Mouse (Mus musculus) embryonic facial prominence, embryonic 11.5 days (tissue): Measurements from ENCODE around the gene Sh3bp2. TPM values are rescaled to one million over a fixed set of nuclear protein-coding genes. Genes with fewer than 3 reads are reported as not detected.
"Not testable (repeated sequence)": the region's sequence is repeated elsewhere in the genome, so short reads cannot be mapped to it uniquely, and the experiment has no call there.

Experiments used
- ATAC-seq: fragments of 200-750 bp; cut with Nextera tagmentation; replicated peaks from 2 replicates; pipeline ENCODE4 v1.8.0; 2017; ENCODE audit warnings: low read depth; ENCODE audit not compliant: insufficient number of reproducible peaks, low FRiP score, low TSS enrichment
- DNase-seq: peaks from one replicate; pipeline ENCODE4 v3.0.0-alpha.2; 2015; ENCODE audit warnings: low spot score
- H3K27ac ChIP-seq: fragments of 300-500 bp; sonication (generic); replicated peaks from 2 replicates; pipeline ENCODE4 v1.5.1; 2014; ENCODE audit warnings: mild to moderate bottlenecking, low read depth, low read length, control low read depth
- H3K27me3 ChIP-seq: fragments of 300-500 bp; sonication (generic); 2 replicates; pipeline ENCODE4 v1.6.1; 2014; ENCODE audit warnings: mild to moderate bottlenecking, low read length, moderate library complexity, mixed read lengths; ENCODE audit not compliant: control insufficient read depth, insufficient read depth
- H3K36me3 ChIP-seq: fragments of 300-500 bp; sonication (generic); replicated peaks from 2 replicates; pipeline ENCODE4 v1.6.1; 2014; ENCODE audit warnings: low read depth, mild to moderate bottlenecking, low read length, moderate library complexity, mixed read lengths; ENCODE audit not compliant: control insufficient read depth, insufficient read depth
- H3K4me1 ChIP-seq: fragments of 300-500 bp; sonication (generic); 2 replicates; pipeline ENCODE4 v1.6.1; 2014; ENCODE audit warnings: low read length, mixed read lengths; ENCODE audit not compliant: control insufficient read depth, insufficient read depth
- H3K4me2 ChIP-seq: fragments of 300-500 bp; sonication (generic); 2 replicates; pipeline ENCODE4 v1.6.1; 2014; ENCODE audit warnings: low read depth, mild to moderate bottlenecking, control low read depth, low read length, moderate library complexity
- H3K4me3 ChIP-seq: fragments of 300-500 bp; sonication (generic); 2 replicates; pipeline ENCODE4 v1.5.1; 2014; ENCODE audit warnings: low read depth, low read length, control low read depth
- H3K9ac ChIP-seq: fragments of 300-500 bp; sonication (generic); replicated peaks from 2 replicates; pipeline ENCODE4 v1.6.1; 2014; ENCODE audit warnings: mild to moderate bottlenecking, control low read depth, low read length
- H3K9me3 ChIP-seq: fragments of 300-500 bp; sonication (generic); replicated peaks from 2 replicates; pipeline ENCODE4 v1.6.1; 2016; ENCODE audit warnings: mild to moderate bottlenecking, low read length, inconsistent platforms, mixed read lengths; ENCODE audit not compliant: control insufficient read depth
- WGBS: fragments of 180-500 bp; shearing (Covaris S2); extraction: QIAGEN DNeasy Blood & Tissue Kit; methylation state at CpG from one replicate; pipeline ENCODE4 v1.1.7; 2014; 5-methylcytosine and 5-hydroxymethylcytosine counted together
- polyA plus RNA-seq: library from polyadenylated mRNA; unstranded; fragments of >200 nt; fragmentation: Nextera tagmentation; extraction: Ambion mirVana; gene quantifications from 2 replicates; pipeline ENCODE4 v1.2.1, GENCODE M21; 2014

The Sh3bp2 gene
- polyA plus RNA-seq, 1 experiment from 2014 or later = 7.4 TPM

GRCm38 (mm10) chr5:34590059-34590458 lies 64.4 kb downstream of the Sh3bp2 start:
- no peaks in the 10 kb centered on the region for H3K36me3 ChIP-seq
- 8% methylated on average over 5 of the region's 5 CpGs for WGBS
- no peak overlapping the region for H3K9ac ChIP-seq
- DNase-seq = no peak
- no peaks in the 10 kb centered on the region for H3K27me3 ChIP-seq
- H3K4me3 ChIP-seq = no peak overlapping the region
- no peak overlapping the region for H3K27ac ChIP-seq
- no peak for ATAC-seq
- H3K4me2 ChIP-seq = no peak overlapping the region
- H3K9me3 ChIP-seq = no peaks in the 10 kb centered on the region
- H3K4me1 ChIP-seq = no peaks in the 10 kb centered on the region

DNA sequence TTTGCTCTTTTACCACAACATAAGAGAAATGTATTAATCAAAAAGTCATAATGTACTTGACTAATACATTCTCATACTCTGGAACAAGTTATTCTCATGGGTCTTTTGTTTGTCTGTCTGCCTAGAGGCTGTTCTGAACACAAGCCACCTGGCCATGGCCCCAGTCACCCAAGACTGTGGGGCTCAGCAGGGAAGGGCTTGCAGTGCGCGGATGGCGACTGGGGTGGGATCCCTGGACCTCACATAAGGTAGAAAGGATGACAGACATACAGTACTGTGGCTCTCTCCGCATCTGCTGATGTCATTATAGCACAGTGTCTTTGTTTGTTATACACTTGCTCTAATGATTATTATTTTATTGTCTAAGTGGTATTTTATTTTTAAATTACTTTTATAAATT lies 65.1 kb downstream of the Sh3bp2 start:
- H3K4me2 ChIP-seq = no peak overlapping the region
- no peak for ATAC-seq
- WGBS = 49% methylated on average over 4 of the region's 4 CpGs
- H3K27me3 ChIP-seq = no peaks in the 10 kb centered on the region
- DNase-seq = no peak
- no peaks in the 10 kb centered on the region for H3K9me3 ChIP-seq
- no peak overlapping the region for H3K27ac ChIP-seq
- H3K9ac ChIP-seq = no peak overlapping the region
- H3K4me1 ChIP-seq = no peaks in the 10 kb centered on the region
- H3K36me3 ChIP-seq = no peaks in the 10 kb centered on the region
- no peak overlapping the region for H3K4me3 ChIP-seq

- no peak overlapping the region for H3K4me2 ChIP-seq
- no peak overlapping the region for H3K4me3 ChIP-seq
- 54% methylated on average over 5 of the region's 5 CpGs for WGBS
- H3K9ac ChIP-seq = no peak overlapping the region
- H3K36me3 ChIP-seq = no peaks in the 10 kb centered on the region
- H3K4me1 ChIP-seq = no peaks in the 10 kb centered on the region
- H3K27ac ChIP-seq = no peak overlapping the region
- no peaks in the 10 kb centered on the region for H3K27me3 ChIP-seq
- ATAC-seq = no peak
- no peaks in the 10 kb centered on the region for H3K9me3 ChIP-seq
- no peak for DNase-seq
Measured at GRCm38 (mm10) chr5:34591388-34592004, 65.9 kb downstream of the Sh3bp2 start.

DNA sequence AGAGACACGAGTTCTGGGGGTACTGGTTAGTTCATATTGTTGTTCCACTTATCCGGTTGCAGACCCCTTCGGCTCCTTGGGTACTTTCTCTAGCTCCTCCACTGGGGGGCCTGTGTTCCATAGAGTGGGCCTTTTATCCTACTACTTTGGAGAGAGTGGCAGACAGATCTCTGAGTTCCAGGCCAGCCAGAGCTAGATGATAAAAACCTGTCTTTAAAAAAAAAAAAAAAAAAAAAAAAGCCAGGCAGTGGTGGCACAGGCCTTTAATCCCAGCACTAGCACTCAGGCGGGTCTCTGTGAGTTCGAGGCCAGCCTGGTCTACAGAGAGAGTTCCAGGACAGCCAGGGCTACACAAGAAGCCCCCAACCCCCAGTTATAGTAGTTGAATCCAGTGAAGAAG lies 66.6 kb downstream of the Sh3bp2 start:
- not testable (repeated sequence) for H3K4me1 ChIP-seq, ATAC-seq, DNase-seq, H3K4me2 ChIP-seq, H3K4me3 ChIP-seq, H3K27me3 ChIP-seq, H3K36me3 ChIP-seq, H3K27ac ChIP-seq, H3K9me3 ChIP-seq, H3K9ac ChIP-seq
- 82% methylated on average over 5 of the region's 5 CpGs for WGBS

GRCm38 (mm10) chr5:34592666-34593065 lies 67.0 kb downstream of the Sh3bp2 start:
- H3K27ac ChIP-seq = no peak overlapping the region
- no peak overlapping the region for H3K4me2 ChIP-seq
- no peaks in the 10 kb centered on the region for H3K9me3 ChIP-seq
- H3K27me3 ChIP-seq = no peaks in the 10 kb centered on the region
- over 99% methylated on average over 6 of the region's 6 CpGs for WGBS
- no peak overlapping the region for H3K4me3 ChIP-seq
- DNase-seq (no peak), ATAC-seq (no peak)
- no peaks in the 10 kb centered on the region for H3K4me1 ChIP-seq
- H3K36me3 ChIP-seq = no peaks in the 10 kb centered on the region
- H3K9ac ChIP-seq = no peak overlapping the region

GRCm38 (mm10) chr5:34593202-34593727 lies 67.6 kb downstream of the Sh3bp2 start:
- Histone ChIP-seq H3K9ac (no peak overlapping the region), H3K4me2 (no peak overlapping the region), H3K27me3 (no peaks in the 10 kb centered on the region), H3K27ac (no peak overlapping the region), H3K9me3 (no peaks in the 10 kb centered on the region), H3K36me3 (no peaks in the 10 kb centered on the region), H3K4me3 (no peak overlapping the region), H3K4me1 (no peaks in the 10 kb centered on the region)
- 95% methylated on average over 9 of the region's 9 CpGs for WGBS
- no peak for DNase-seq
- ATAC-seq = no peak

DNA sequence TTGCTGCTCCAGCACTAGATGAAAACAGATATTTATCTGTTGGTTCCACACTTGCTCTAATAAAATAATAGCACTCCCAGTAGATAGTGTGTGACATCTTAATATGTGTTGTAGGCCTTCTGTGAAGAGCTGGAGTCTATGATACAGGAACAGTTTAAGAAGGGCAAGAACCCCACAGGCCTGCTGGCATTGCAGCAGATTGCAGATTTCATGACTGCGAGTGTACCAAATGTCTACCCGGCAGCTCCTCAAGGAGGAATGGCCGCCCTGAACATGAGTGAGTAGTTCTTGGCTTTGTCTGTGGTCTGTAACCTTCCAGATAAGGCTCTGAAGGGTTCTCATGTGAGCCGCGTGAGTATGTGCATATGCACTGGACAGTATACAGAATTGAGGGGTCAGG lies 78.9 kb downstream of the Sh3bp2 start:
- Histone ChIP-seq H3K9me3 (no peaks in the 10 kb centered on the region), H3K9ac (no peak overlapping the region), H3K36me3 (no peaks in the 10 kb centered on the region; the same call in 1 of the 2 replicates), H3K27ac (no peak overlapping the region), H3K4me3 (no peak overlapping the region), H3K27me3 (no peaks in the 10 kb centered on the region), H3K4me1 (no peaks in the 10 kb centered on the region), H3K4me2 (no peak overlapping the region)
- DNase-seq (no peak), ATAC-seq (no peak)
- 93% methylated on average over 5 of the region's 5 CpGs for WGBS

GRCm38 (mm10) chr5:34607100-34607880 lies 81.7 kb downstream of the Sh3bp2 start:
- no peak overlapping the region for H3K9ac ChIP-seq
- peaks cover 3% of the 10 kb centered on the region for H3K36me3 ChIP-seq
- no peak for DNase-seq
- H3K4me3 ChIP-seq = no peak overlapping the region
- H3K4me1 ChIP-seq = no peaks in the 10 kb centered on the region
- H3K9me3 ChIP-seq = no peaks in the 10 kb centered on the region
- H3K27ac ChIP-seq = no peak overlapping the region
- 88% methylated on average over 8 of the region's 8 CpGs for WGBS
- no peaks in the 10 kb centered on the region for H3K27me3 ChIP-seq
- no peak overlapping the region for H3K4me2 ChIP-seq
- no peak for ATAC-seq
